Mouse (Mus musculus) limb, embryonic 14.5 days (tissue): ENCODE data around the gene Pla2g2f. TPM values are rescaled to one million over a fixed set of nuclear protein-coding genes. Genes with fewer than 3 reads are reported as not detected.

Source experiments
- ATAC-seq: fragments of 200-750 bp; cut with Nextera tagmentation; 2 replicates; pipeline ENCODE4 v1.8.0; 2017; ENCODE audit warnings: low read depth, moderate number of reproducible peaks, moderate TSS enrichment; ENCODE audit not compliant: low FRiP score
- DNase-seq: peaks from one replicate; pipeline ENCODE4 v3.0.0-alpha.2; 2015; ENCODE audit warnings: low spot score
- H3K27ac ChIP-seq: fragments of 300-500 bp; sonication (generic); replicated peaks from 2 replicates; pipeline ENCODE4 v1.5.1; 2014; ENCODE audit warnings: low read depth, mild to moderate bottlenecking, low read length, moderate library complexity, mixed read lengths
- H3K27me3 ChIP-seq: fragments of 300-500 bp; sonication (generic); 2 replicates; pipeline ENCODE4 v1.6.1; 2014; ENCODE audit warnings: low read length, mixed read lengths; ENCODE audit not compliant: control insufficient read depth, insufficient read depth
- H3K36me3 ChIP-seq: fragments of 300-500 bp; sonication (generic); 2 replicates; pipeline ENCODE4 v1.6.1; 2014; ENCODE audit warnings: mild to moderate bottlenecking, low read length, moderate library complexity, mixed read lengths; ENCODE audit not compliant: control insufficient read depth, insufficient read depth
- H3K4me1 ChIP-seq: fragments of 300-500 bp; sonication (generic); 2 replicates; pipeline ENCODE4 v1.6.1; 2014; ENCODE audit warnings: antibody characterized with exemption, low read length, mixed read lengths; ENCODE audit not compliant: control insufficient read depth, insufficient read depth
- H3K4me2 ChIP-seq: fragments of 300-500 bp; sonication (generic); replicated peaks from 2 replicates; pipeline ENCODE4 v1.6.1; 2014; ENCODE audit warnings: low read depth, mild to moderate bottlenecking, low read length, moderate library complexity; ENCODE audit not compliant: severe bottlenecking
- H3K4me3 ChIP-seq: fragments of 300-500 bp; sonication (generic); replicated peaks from 2 replicates; pipeline ENCODE4 v1.5.1; 2014; ENCODE audit warnings: low read length
- H3K9ac ChIP-seq: fragments of 300-500 bp; sonication (generic); 2 replicates; pipeline ENCODE4 v1.6.1; 2014; ENCODE audit warnings: mild to moderate bottlenecking, low read depth, low read length, moderate library complexity; ENCODE audit not compliant: severe bottlenecking
- H3K9me3 ChIP-seq: fragments of 300-500 bp; sonication (generic); 2 replicates; pipeline ENCODE4 v1.6.1; 2016; ENCODE audit warnings: low read length; ENCODE audit not compliant: control insufficient read depth
- POLR2A ChIP-seq: fragments of 200-500 bp; IDR thresholded peaks from 2 replicates; pipeline ENCODE4 v1.8.0; 2012; ENCODE audit warnings: inconsistent platforms, mild to moderate bottlenecking, moderate library complexity, borderline replicate concordance; ENCODE audit not compliant: insufficient read depth, insufficient read length; ENCODE audit errors: extremely low read depth
- WGBS: fragments of 180-500 bp; shearing (Covaris S2); extraction: QIAGEN DNeasy Blood & Tissue Kit; methylation state at CpG from one replicate; pipeline ENCODE4 v1.1.7; 2014; 5-methylcytosine and 5-hydroxymethylcytosine counted together
- polyA plus RNA-seq, 2 experiments: library from polyadenylated mRNA; depleted of rRNA in 1 of 2; stranded (reverse) in 1 of 2; unstranded in 1 of 2; fragments of >200 nt; fragmentation: Nextera tagmentation in 1 of 2; extraction: Ambion mirVana in 1 of 2; gene quantifications; 2 replicates each; pipeline versions ENCODE4 v1.2.1 to v1.2.3; 2012 to 2014

Pla2g2f gene
- polyA plus RNA-seq, 2 experiments = 11.9 to 15.7 TPM

- no peak for ATAC-seq
- no peak overlapping the region for H3K4me2 ChIP-seq
- WGBS = 79% methylated on average over 6 of the region's 6 CpGs
- no peaks in the 10 kb centered on the region for H3K27me3 ChIP-seq
- no peaks in the 10 kb centered on the region for H3K36me3 ChIP-seq
- H3K9ac ChIP-seq = no peak overlapping the region
- DNase-seq = no peak
- no peaks in the 10 kb centered on the region for H3K9me3 ChIP-seq
- no peak overlapping the region for H3K27ac ChIP-seq
- no peak overlapping the region for H3K4me3 ChIP-seq
- no peaks in the 10 kb centered on the region for H3K4me1 ChIP-seq
- no peak for TF ChIP-seq POLR2A
These were observed 24.7 kb upstream of the Pla2g2f start for GRCm38 (mm10) chr4:138782098-138782497.

- Histone ChIP-seq H3K9me3 (no peaks in the 10 kb centered on the region), H3K27me3 (no peaks in the 10 kb centered on the region)
- TF ChIP-seq POLR2A = no peak
These were observed 22.9 kb upstream of the Pla2g2f start for GRCm38 (mm10) chr4:138780300-138780699.

GRCm38 (mm10) chr4:138777417-138778407 is 20.3 kb upstream of the Pla2g2f start:
- Histone ChIP-seq H3K4me3 (no peak overlapping the region), H3K4me2 (no peak overlapping the region)

More at GRCm38 (mm10) chr4:138780300-138780699, 22.9 kb upstream of the Pla2g2f start:
- no peak overlapping the region for H3K9ac ChIP-seq
- H3K27ac ChIP-seq = no peak overlapping the region
- ATAC-seq (no peak), DNase-seq (no peak)
- no peaks in the 10 kb centered on the region for H3K4me1 ChIP-seq
- H3K4me2 ChIP-seq = no peak overlapping the region
- 86% methylated on average over 5 of the region's 5 CpGs for WGBS
- H3K4me3 ChIP-seq = no peak overlapping the region
- H3K36me3 ChIP-seq = no peaks in the 10 kb centered on the region

GRCm38 (mm10) chr4:138775435-138775834 is 18.0 kb upstream of the Pla2g2f start, which contains the start of gene Pla2g2d:
TSS of gene Pla2g2d (plus strand) at chr4:138775735.
- Histone ChIP-seq H3K4me1 (no peaks in the 10 kb centered on the region), H3K36me3 (no peaks in the 10 kb centered on the region), H3K27ac (no peak within 1 kb of the TSS), H3K9ac (no peak within 1 kb of the TSS), H3K9me3 (no peaks in the 10 kb centered on the region), H3K4me3 (no peak within 1 kb of the TSS), H3K4me2 (no peak within 1 kb of the TSS), H3K27me3 (no peaks in the 10 kb centered on the region)
- 85% methylated on average over 6 of the region's 6 CpGs for WGBS
- no peak for TF ChIP-seq POLR2A
- no peak for ATAC-seq
- no peak for DNase-seq

More at GRCm38 (mm10) chr4:138777417-138778407, 20.3 kb upstream of the Pla2g2f start:
- TF ChIP-seq POLR2A = no peak
- Histone ChIP-seq H3K9me3 (no peaks in the 10 kb centered on the region), H3K36me3 (no peaks in the 10 kb centered on the region), H3K27ac (no peak overlapping the region), H3K27me3 (no peaks in the 10 kb centered on the region), H3K9ac (no peak overlapping the region), H3K4me1 (no peaks in the 10 kb centered on the region)
- WGBS = 30% methylated on average over 20 of the region's 20 CpGs
- no peak for DNase-seq
- no peak for ATAC-seq

- H3K36me3 ChIP-seq = no peaks in the 10 kb centered on the region
- H3K4me1 ChIP-seq = no peaks in the 10 kb centered on the region
- H3K27me3 ChIP-seq = no peaks in the 10 kb centered on the region
- WGBS = 77% methylated on average over 5 of the region's 5 CpGs
- H3K4me3 ChIP-seq = no peak overlapping the region
- ATAC-seq (no peak), DNase-seq (no peak)
- TF ChIP-seq POLR2A = no peak
- no peak overlapping the region for H3K4me2 ChIP-seq
- H3K9me3 ChIP-seq = no peaks in the 10 kb centered on the region
- H3K9ac ChIP-seq = no peak overlapping the region
- no peak overlapping the region for H3K27ac ChIP-seq
These were observed 15.0 kb upstream of the Pla2g2f start for GRCm38 (mm10) chr4:138772386-138772785.
